Mouse (Mus musculus) cerebellum, adult 2 months (tissue): ENCODE data around the gene Eef2.
A peak's percentile ranks its signal among the peaks of the same experiment; 100 is the strongest.

Experiments used
- CTCF ChIP-seq: fragments of 200-500 bp; IDR thresholded peaks from 2 replicates; pipeline ENCODE4 v1.5.1; 2011; ENCODE audit warnings: low read depth, mild to moderate bottlenecking, control low read depth, low read length, moderate library complexity, borderline replicate concordance; ENCODE audit not compliant: insufficient read depth
- POLR2A ChIP-seq: fragments of 200-500 bp; IDR thresholded peaks from 2 replicates; pipeline ENCODE4 v1.6.1; 2011; ENCODE audit warnings: low read length, control low read depth, borderline replicate concordance; ENCODE audit not compliant: insufficient read depth

DNA sequence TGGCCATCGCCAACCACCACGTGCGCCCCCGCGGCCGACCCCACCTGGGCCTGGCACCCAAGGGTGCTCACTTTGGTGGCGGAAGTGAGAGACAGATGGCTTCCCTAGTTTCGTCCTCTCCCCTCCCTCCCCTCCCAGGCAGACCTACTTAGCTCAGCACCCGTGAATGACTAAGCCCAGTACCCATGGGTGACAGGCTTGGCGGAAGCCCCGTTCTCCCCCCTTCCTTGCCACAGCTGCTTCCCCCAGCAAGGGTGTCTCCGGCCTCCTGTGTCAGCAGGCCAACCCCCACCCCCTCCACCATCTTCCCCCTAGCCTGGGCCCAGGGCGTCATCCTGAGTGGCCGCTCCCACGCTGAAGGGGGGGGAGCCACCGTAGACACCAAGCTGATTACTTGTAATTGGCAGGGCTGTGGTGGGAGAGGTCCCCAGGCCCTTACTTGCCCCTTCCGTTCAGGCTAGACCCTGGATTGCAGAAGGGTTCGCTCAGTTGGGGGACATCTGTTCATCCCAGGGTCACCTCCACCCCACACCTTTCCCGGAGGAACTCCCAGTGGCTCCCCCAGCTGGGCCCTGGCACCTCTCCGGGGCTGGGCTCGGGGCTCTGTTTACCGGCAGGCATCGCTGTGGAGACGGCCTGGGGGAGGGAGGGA lies 38.2 kb upstream of the Eef2 start:
- TF ChIP-seq CTCF (no peak), POLR2A (0 out of 2 replicates have a peak, but pooled peaks have one; percentile 24)
